Mouse (Mus musculus): ENCODE measurements around the gene Znrf2. TPM values are rescaled to one million over a fixed set of nuclear protein-coding genes. Genes with fewer than 3 reads are reported as not detected.

Gene Znrf2
- polyA plus RNA-seq, 1 experiment from 2014 or later: 5.1 TPM

DNA sequence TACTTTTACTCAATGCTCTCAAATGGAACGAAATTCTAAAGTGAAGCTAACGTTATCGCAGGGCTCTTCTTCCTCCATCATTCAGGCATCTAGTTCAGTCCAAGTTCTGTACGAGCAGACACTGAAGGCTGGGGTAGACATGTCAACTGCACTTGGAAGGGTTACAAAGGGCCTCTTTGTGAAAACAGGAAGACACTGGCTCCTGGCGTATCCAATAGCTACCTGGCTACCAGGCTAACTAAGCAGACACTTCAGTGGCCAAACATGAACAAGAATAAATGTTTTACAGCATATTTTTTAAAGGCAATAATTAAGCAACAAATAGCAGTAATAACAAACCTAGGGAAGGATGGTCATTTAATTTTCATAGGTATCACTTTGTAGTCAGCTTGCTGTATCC, 21.7 kb upstream of the Znrf2 start:
- ATAC-seq (ENCODE audit: low read depth): no peak
- H3K4me1 ChIP-seq (ENCODE audit: control insufficient read depth, insufficient read depth, low read length): no peaks in the 10 kb centered on the region
- peaks cover 10% of the 10 kb centered on the region for H3K9me3 ChIP-seq (ENCODE audit: control insufficient read depth, low read length)
- H3K27me3 ChIP-seq (replicated peaks; ENCODE audit: control insufficient read depth, insufficient read depth, low read length): no peaks in the 10 kb centered on the region
- no peak overlapping the region for H3K4me2 ChIP-seq (ENCODE audit: low read depth, low read length)
- H3K27ac ChIP-seq (replicated peaks; ENCODE audit: low read depth, low read length): no peak overlapping the region
- no peaks in the 10 kb centered on the region for H3K36me3 ChIP-seq (ENCODE audit: control insufficient read depth, insufficient read depth, low read length)
- H3K4me3 ChIP-seq (ENCODE audit: low read depth, low read length): no peak overlapping the region
- WGBS: 69% methylated on average over 5 of the region's 5 CpGs
- H3K9ac ChIP-seq (ENCODE audit: low read depth, low read length): no peak overlapping the region
- no peak for DNase-seq (ENCODE audit: low spot score)

DNA sequence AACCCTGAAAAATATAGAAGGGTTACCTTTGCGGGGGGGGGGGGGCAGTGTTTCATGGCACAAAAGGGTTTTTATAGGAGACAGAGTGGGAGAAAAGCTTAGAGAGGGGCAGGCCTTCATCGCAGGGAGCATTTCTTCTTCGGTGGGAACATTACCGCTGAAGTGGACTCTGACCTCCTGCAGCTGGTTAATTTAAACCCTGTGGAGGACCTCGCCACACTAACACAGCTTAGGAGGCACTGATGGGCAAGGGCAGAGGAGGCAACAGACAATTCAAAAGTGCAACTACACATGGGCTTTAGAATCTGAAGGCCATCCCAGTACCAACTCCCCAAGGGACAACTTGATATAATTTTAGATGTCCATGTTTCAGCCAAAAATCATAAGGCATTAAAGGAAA, 20.7 kb upstream of the Znrf2 start:
- no peak overlapping the region for H3K4me2 ChIP-seq (ENCODE audit: low read depth, low read length)
- no peak overlapping the region for H3K27ac ChIP-seq (replicated peaks; ENCODE audit: low read depth, low read length)
- no peaks in the 10 kb centered on the region for H3K27me3 ChIP-seq (replicated peaks; ENCODE audit: control insufficient read depth, insufficient read depth, low read length)
- H3K4me1 ChIP-seq (ENCODE audit: control insufficient read depth, insufficient read depth, low read length): no peaks in the 10 kb centered on the region
- no peak overlapping the region for H3K4me3 ChIP-seq (ENCODE audit: low read depth, low read length)
- peaks cover 10% of the 10 kb centered on the region for H3K9me3 ChIP-seq (ENCODE audit: control insufficient read depth, low read length)
- 65% methylated on average over 5 of the region's 5 CpGs for WGBS
- ATAC-seq (ENCODE audit: low read depth) (no peak), DNase-seq (ENCODE audit: low spot score) (no peak)
- no peaks in the 10 kb centered on the region for H3K36me3 ChIP-seq (ENCODE audit: control insufficient read depth, insufficient read depth, low read length)
- H3K9ac ChIP-seq (ENCODE audit: low read depth, low read length): no peak overlapping the region

DNA sequence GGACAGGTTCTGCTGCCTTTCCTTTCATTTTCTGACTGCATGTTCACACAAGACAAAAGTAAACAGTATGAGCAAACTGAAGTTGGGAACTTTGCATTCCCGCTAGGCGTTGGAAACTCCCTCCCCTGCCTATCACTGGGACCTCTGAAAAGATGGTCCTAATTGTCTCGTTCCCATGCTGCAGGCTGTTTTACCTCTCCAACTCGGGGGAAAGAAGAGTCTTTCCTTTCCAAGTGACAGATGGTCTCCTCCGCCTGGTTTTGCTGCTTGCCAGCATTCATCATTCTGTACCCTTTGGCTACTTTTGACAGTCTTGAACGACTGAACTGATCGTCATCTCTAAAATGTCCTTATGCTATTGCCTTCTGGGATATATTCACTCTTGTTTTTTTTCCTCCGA, 14.4 kb upstream of the Znrf2 start:
- H3K4me3 ChIP-seq (ENCODE audit: low read depth, low read length): no peak overlapping the region
- no peak overlapping the region for H3K9ac ChIP-seq (ENCODE audit: low read depth, low read length)
- no peak overlapping the region for H3K27ac ChIP-seq (replicated peaks; ENCODE audit: low read depth, low read length)
- no peaks in the 10 kb centered on the region for H3K27me3 ChIP-seq (replicated peaks; ENCODE audit: control insufficient read depth, insufficient read depth, low read length)
- no peaks in the 10 kb centered on the region; the same call in 1 of the 2 replicates for H3K4me1 ChIP-seq (ENCODE audit: control insufficient read depth, insufficient read depth, low read length)
- ATAC-seq (ENCODE audit: low read depth): no peak
- 54% methylated on average over 8 of the region's 8 CpGs for WGBS
- H3K36me3 ChIP-seq (ENCODE audit: control insufficient read depth, insufficient read depth, low read length): no peaks in the 10 kb centered on the region
- peak; percentile 62 for DNase-seq (ENCODE audit: low spot score)
- H3K4me2 ChIP-seq (ENCODE audit: low read depth, low read length): no peak overlapping the region
- H3K9me3 ChIP-seq (ENCODE audit: control insufficient read depth, low read length): peaks cover 10% of the 10 kb centered on the region

DNA sequence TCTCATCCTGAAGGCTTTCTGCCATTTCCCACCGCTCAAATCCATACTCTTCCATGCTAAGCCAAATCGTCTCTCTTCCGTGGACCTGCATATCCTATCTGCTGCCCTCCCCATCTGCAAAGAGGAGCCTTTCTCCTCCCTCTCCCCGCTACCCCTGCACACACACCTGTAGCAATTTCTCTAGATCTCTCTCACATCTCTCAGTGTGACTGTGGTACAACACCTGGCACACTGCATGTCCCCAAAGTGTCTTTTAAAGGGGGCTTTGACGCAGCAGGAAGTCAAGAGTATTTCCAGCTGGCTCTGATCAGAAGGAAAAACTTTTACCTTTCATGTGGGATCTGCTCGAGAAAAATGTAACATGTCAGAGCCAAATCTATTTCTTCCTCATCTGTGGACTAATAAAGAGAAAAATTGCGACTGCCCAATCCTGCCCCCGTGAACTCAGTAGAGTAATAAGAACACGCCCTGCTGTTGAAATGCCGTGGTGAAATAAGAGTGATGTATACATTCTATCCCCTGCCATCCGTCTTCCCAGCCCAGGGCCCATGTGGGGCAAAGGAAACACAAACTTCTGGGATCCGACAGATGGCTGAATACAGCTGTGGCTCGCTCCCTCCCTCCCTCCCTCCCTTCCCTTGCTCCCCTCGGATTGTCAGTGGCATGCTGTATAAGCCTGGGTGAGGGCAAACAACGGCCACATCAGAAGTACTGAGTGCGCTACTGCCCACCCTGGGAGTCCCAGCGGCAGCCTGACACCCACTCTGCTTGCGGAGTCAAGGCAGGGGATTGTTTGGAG, 12.5 kb upstream of the Znrf2 start:
- Histone ChIP-seq H3K4me2 (ENCODE audit: low read depth, low read length) (no peak overlapping the region), H3K9ac (ENCODE audit: low read depth, low read length) (no peak overlapping the region), H3K4me3 (ENCODE audit: low read depth, low read length) (no peak overlapping the region), H3K27me3 (replicated peaks; ENCODE audit: control insufficient read depth, insufficient read depth, low read length) (no peaks in the 10 kb centered on the region), H3K4me1 (ENCODE audit: control insufficient read depth, insufficient read depth, low read length) (no peaks in the 10 kb centered on the region; the same call in 1 of the 2 replicates), H3K36me3 (ENCODE audit: control insufficient read depth, insufficient read depth, low read length) (no peaks in the 10 kb centered on the region), H3K27ac (replicated peaks; ENCODE audit: low read depth, low read length) (no peak overlapping the region), H3K9me3 (ENCODE audit: control insufficient read depth, low read length) (no peaks in the 10 kb centered on the region)
- 41% methylated on average over 18 of the region's 18 CpGs for WGBS
- ATAC-seq (ENCODE audit: low read depth) (peak; percentile 57; the same call in 1 of the 2 replicates), DNase-seq (ENCODE audit: low spot score) (peak; percentile 25)

DNA sequence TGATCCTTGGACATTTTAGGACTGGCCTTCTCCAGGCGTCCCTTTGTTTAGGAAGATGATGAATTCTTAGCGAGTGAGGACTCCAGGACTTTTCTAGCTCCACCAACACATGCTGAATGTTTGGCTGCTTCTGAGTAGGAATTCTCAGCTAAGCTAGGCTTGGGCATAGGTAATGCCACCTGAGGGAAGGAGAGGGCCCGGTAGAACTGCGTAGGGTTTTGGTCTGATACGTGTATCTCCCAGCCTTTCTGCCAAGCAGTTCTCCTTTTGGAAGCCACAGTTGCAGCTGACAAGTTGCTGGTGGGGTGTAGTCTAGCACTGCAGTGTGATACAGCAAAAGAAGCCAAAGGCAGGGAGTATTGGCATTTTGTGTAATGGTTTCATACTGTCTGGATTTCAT, 10.9 kb upstream of the Znrf2 start:
- 82% methylated on average over 5 of the region's 5 CpGs for WGBS

DNA sequence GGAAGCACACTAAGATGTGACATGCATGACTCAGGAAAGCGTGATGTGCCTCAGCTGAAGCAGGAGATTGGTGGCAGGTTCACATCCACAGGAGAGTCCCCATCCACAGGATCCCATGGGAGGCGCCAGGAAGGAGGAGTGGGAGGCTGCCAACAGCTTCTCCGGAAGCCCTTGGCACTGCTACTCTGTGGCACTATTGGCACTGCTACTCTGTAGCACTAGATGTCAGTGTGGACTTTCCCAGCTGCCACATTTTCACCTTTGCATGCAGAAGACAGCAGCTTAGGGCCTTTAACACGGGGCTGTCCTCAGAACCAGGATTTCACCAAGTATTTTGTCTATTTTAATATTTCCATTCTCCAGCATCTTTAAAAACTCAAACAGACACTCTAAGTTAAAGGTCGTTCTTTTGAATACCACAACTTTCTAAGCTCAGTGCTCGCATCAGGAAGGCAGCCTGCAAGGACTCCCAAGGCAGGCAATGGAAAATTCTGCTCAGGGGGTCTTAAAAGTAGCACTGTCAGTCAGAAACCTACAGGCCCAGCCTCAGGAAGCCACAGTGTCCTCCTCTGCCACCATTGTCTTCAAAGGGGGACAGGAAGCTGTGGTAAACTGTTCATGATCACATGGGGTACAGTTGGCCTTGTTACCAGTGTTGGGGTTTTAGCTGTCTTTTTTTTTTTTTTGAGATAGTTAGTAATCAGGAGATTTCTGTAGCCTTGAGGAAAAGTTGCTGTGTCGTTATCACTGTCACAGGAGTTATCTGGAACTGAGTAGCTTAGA, 7.0 kb upstream of the Znrf2 start:
- 63% methylated on average over 6 of the region's 7 CpGs for WGBS

More for the DNA sequence above, 10.9 kb upstream of the Znrf2 start:
- no peak for DNase-seq (ENCODE audit: low spot score)
- Histone ChIP-seq H3K4me1 (ENCODE audit: control insufficient read depth, insufficient read depth, low read length) (no peaks in the 10 kb centered on the region; the same call in 1 of the 2 replicates), H3K27me3 (replicated peaks; ENCODE audit: control insufficient read depth, insufficient read depth, low read length) (no peaks in the 10 kb centered on the region), H3K36me3 (ENCODE audit: control insufficient read depth, insufficient read depth, low read length) (no peaks in the 10 kb centered on the region), H3K4me2 (ENCODE audit: low read depth, low read length) (no peak overlapping the region), H3K4me3 (ENCODE audit: low read depth, low read length) (no peak overlapping the region), H3K9me3 (ENCODE audit: control insufficient read depth, low read length) (no peaks in the 10 kb centered on the region), H3K27ac (replicated peaks; ENCODE audit: low read depth, low read length) (no peak overlapping the region), H3K9ac (ENCODE audit: low read depth, low read length) (no peak overlapping the region)
- ATAC-seq (ENCODE audit: low read depth): no peak

DNA sequence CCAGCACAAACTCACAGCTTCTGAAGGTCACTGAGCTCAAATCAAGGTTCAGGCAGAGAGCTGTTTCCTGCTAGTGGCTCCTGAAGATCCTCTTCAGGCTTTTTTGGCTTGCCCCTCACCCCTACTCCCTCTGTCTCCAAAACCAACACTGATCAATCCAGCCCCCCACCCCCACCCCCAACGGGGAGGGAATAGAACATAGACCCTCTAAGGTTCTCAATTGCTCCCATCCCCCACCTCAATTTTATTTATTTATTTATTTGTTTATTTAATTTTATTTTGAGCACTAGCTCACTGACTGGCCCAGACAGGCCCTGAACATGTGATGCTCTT, 6.4 kb upstream of the Znrf2 start:
- Histone ChIP-seq H3K9me3 (ENCODE audit: control insufficient read depth, low read length) (no peaks in the 10 kb centered on the region), H3K4me1 (ENCODE audit: control insufficient read depth, insufficient read depth, low read length) (peaks cover 6% of the 10 kb centered on the region), H3K36me3 (ENCODE audit: control insufficient read depth, insufficient read depth, low read length) (no peaks in the 10 kb centered on the region), H3K4me3 (ENCODE audit: low read depth, low read length) (no peak overlapping the region), H3K9ac (ENCODE audit: low read depth, low read length) (no peak overlapping the region), H3K4me2 (ENCODE audit: low read depth, low read length) (no peak overlapping the region), H3K27me3 (replicated peaks; ENCODE audit: control insufficient read depth, insufficient read depth, low read length) (no peaks in the 10 kb centered on the region), H3K27ac (replicated peaks; ENCODE audit: low read depth, low read length) (no peak overlapping the region)
- WGBS: 84% methylated on average over 1 of the region's 1 CpGs
- no peak for DNase-seq (ENCODE audit: low spot score)
- ATAC-seq (ENCODE audit: low read depth): no peak

More for the DNA sequence above, 7.0 kb upstream of the Znrf2 start:
- Histone ChIP-seq H3K27ac (replicated peaks; ENCODE audit: low read depth, low read length) (no peak overlapping the region), H3K4me1 (ENCODE audit: control insufficient read depth, insufficient read depth, low read length) (peaks cover 6% of the 10 kb centered on the region), H3K9ac (ENCODE audit: low read depth, low read length) (no peak overlapping the region), H3K9me3 (ENCODE audit: control insufficient read depth, low read length) (no peaks in the 10 kb centered on the region), H3K36me3 (ENCODE audit: control insufficient read depth, insufficient read depth, low read length) (no peaks in the 10 kb centered on the region), H3K4me2 (ENCODE audit: low read depth, low read length) (no peak overlapping the region), H3K4me3 (ENCODE audit: low read depth, low read length) (no peak overlapping the region), H3K27me3 (replicated peaks; ENCODE audit: control insufficient read depth, insufficient read depth, low read length) (no peaks in the 10 kb centered on the region)
- DNase-seq (ENCODE audit: low spot score) (no peak), ATAC-seq (ENCODE audit: low read depth) (peak; percentile 45; the same call in 1 of the 2 replicates)

DNA sequence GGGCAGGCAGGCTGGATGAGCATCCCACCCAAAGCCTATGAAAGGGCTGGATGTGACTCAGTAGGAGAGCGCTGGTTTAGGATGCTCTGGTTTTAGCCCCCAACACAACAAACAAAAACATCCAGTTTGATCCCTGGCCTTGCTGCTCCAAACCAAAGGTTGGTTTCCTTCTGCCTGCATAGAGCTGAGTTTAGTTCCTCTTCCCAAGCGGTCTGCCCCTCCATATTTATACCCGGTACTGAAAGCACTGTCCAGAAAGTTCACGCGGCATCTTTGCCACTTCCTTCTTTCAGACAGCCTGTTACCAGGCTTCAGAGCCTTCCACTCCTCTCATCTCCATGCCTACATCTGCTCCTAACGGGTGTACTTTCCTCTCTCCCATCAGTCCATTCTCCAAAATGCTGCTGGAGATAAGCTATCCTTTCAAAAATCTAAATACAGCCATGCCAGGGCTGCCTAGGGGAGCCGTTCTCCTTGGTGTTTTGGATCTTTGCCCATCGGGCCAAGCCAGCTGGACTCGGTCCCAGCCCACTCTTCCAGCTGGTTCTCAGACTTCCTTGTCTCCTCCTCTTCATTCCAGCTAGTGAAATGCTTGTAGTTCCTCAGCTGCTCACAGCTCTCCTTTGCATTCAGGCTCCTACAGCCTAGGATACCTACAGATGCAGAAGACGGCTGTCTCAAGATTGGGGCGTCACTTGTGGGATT, 5.0 kb upstream of the Znrf2 start:
- 63% methylated on average over 11 of the region's 11 CpGs for WGBS
- Histone ChIP-seq H3K9ac (ENCODE audit: low read depth, low read length) (no peak overlapping the region), H3K36me3 (ENCODE audit: control insufficient read depth, insufficient read depth, low read length) (no peaks in the 10 kb centered on the region), H3K4me2 (ENCODE audit: low read depth, low read length) (no peak overlapping the region), H3K27ac (replicated peaks; ENCODE audit: low read depth, low read length) (no peak overlapping the region), H3K4me3 (ENCODE audit: low read depth, low read length) (no peak overlapping the region), H3K9me3 (ENCODE audit: control insufficient read depth, low read length) (no peaks in the 10 kb centered on the region), H3K27me3 (replicated peaks; ENCODE audit: control insufficient read depth, insufficient read depth, low read length) (no peaks in the 10 kb centered on the region), H3K4me1 (ENCODE audit: control insufficient read depth, insufficient read depth, low read length) (peaks cover 6% of the 10 kb centered on the region)
- ATAC-seq (ENCODE audit: low read depth) (no peak), DNase-seq (ENCODE audit: low spot score) (peak; percentile 59)

All from embryonic facial prominence, embryonic 14.5 days (tissue).